Mouse (Mus musculus) 3T3-L1 (cell line): Measurements from ENCODE around the gene Defa35.
"Not testable (repeated sequence)": the region's sequence is repeated elsewhere in the genome, so short reads cannot be mapped to it uniquely, and the experiment has no call there.

Source experiments
- DNase-seq: peaks from one replicate; pipeline ENCODE4 v3.0.0-alpha.2; 2015; ENCODE audit warnings: low read depth, low spot score

The Defa35 gene

DNA sequence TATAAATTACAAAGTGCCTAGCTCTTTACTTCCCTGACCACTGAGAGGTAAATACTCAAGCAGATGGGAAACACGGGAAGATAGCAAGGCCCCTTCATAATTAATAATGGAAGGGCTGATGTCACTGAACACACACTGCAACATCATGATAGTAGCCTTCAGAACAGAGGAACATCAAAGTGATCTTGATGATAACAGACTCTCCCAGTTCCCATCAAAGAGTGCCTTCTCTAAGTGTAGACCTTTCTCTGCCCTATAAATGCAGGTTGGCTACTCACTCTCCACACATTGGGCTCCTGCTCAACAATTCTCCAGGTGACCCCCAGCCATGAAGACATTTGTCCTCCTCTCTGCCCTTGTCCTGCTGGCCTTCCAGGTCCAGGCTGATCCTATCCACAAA, at the start of gene Defa35:
Gene Defa35 (plus strand): TSS at position 301 of the 400 bp plus-strand sequence.
- not testable (repeated sequence) for DNase-seq

DNA sequence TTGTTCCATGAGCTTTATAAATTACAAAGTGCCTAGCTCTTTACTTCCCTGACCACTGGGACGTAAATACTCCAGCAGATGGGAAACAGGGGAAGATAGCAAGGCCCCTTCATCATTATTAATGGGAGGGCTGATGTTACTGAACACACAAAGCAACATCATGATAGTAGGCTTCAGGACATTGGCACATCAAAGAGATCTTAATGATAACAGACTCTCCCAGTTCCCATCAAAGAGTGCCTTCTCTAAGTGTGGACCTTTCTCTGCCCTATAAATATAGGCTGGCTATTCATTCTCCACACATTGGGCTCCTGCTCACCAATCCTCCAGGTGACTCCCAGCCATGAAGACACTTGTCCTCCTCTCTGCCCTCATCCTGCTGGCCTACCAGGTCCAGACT, 39.6 kb upstream of the Defa35 start, which contains the start of gene Defa21:
Gene Defa21 (plus strand): TSS at position 301 of the 400 bp plus-strand sequence.
- not testable (repeated sequence) for DNase-seq

GRCm38 (mm10) chr8:21054747-21055146, 10.1 kb upstream of the Defa35 start, which contains the start of gene Defa23:
Gene Defa23, plus strand, starts transcription at chr8:21055047.
- not testable (repeated sequence) for DNase-seq

GRCm38 (mm10) chr8:21084142-21084541, 19.3 kb downstream of the Defa35 start, which contains the start of gene Defa25:
Gene Defa25, plus strand, starts transcription at chr8:21084442.
- not testable (repeated sequence) for DNase-seq

- DNase-seq = peak; percentile 29
These were observed 28.3 kb downstream of the Defa35 start for GRCm38 (mm10) chr8:21093106-21093505.

DNA sequence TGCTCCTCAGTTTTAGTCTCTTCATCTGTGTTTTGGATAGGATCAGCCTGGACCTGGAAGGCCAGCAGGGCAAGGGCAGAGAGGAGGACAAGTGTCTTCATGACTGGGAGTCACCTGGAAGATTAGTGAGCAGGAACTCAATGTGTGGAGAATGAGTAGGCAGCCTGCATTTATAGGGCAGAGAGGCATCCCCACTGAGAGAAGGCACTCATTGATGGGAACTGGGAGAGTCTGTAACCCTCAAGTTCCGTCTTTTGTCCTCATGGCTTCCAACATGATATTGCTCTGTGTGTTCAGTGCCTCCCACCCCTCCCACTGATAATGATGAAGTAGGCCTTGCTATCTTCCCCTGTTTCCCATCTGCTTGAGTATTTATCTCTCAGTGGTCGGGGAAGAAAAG, 31.1 kb downstream of the Defa35 start, which contains the start of gene Gm14851:
Gene Gm14851 (minus strand): TSS at position 101 of the 400 bp plus-strand sequence.
- not testable (repeated sequence) for DNase-seq
